9 mouse cellular contexts compared by ENCODE assay signal in genomic region chr11:29636759-29637200, GRCm38 (mm10). TPM values are rescaled to one million over a fixed set of nuclear protein-coding genes. Genes with fewer than 3 reads are reported as not detected.
A peak's percentile ranks its signal among the peaks of the same experiment; 100 is the strongest.
DNase-seq lines count a peak whose midpoint lies in the region; ATAC-seq and TF ChIP-seq lines count a peak whose summit lies in the region.
"Had no signal": no experiment of that assay in that cellular context is flagged by ENCODE, and none has a peak within 500 bp of the region (broad histone marks: within the 10 kb centered on the region; RNA-seq: fewer than 3 reads in every experiment).

No protein-coding gene starts in this region.

- no peaks in the 10 kb centered on the region for H3K79me2 ChIP-seq in myocyte (ENCODE audit: control insufficient read depth, insufficient read depth)

- H3K4me3 ChIP-seq in neural tube, embryonic 11.5 days (ENCODE audit: low read depth, low read length): no peak overlapping the region
- no peak overlapping the region for H3K4me3 ChIP-seq in embryonic facial prominence, embryonic 14.5 days (ENCODE audit: low read depth, low read length)
- no peak overlapping the region for H3K4me3 ChIP-seq in hindbrain, embryonic 15.5 days
- H3K4me3 ChIP-seq in myocyte: no peak overlapping the region
- H3K4me3 ChIP-seq: megakaryocyte, embryonic 14.5 days had no signal

- H3K9me3 ChIP-seq in neural tube, embryonic 11.5 days (ENCODE audit: control insufficient read depth, low read length): no peaks in the 10 kb centered on the region
- no peaks in the 10 kb centered on the region for H3K9me3 ChIP-seq in embryonic facial prominence, embryonic 14.5 days (ENCODE audit: control insufficient read depth, low read length)
- H3K9me3 ChIP-seq in hindbrain, embryonic 15.5 days: no peaks in the 10 kb centered on the region
- H3K9me3 ChIP-seq: megakaryocyte, embryonic 14.5 days had no signal

- no peak; the same call in 1 of the 2 replicates for ATAC-seq in neural tube, embryonic 11.5 days (ENCODE audit: insufficient read depth, low FRiP score, low TSS enrichment)
- ATAC-seq in embryonic facial prominence, embryonic 14.5 days (ENCODE audit: low read depth): peak; percentile 85
- peak; percentile 61; the same call in 1 of the 2 replicates for ATAC-seq in hindbrain, embryonic 15.5 days (ENCODE audit: low FRiP score, low read depth)
- no peak for ATAC-seq in erythroid progenitor cell, adult 5-6 weeks (replicated peaks; ENCODE audit: low FRiP score, poor library complexity, severe bottlenecking)

- no peak overlapping the region for H3ac ChIP-seq in myocyte (ENCODE audit: control insufficient read depth, insufficient read length)

- no peak for TF ChIP-seq POLR2A in myocyte (IDR thresholded peaks at IDR 0.05; ENCODE audit: insufficient read length, low read depth)

- DNase-seq in neural tube, embryonic 11.5 days (ENCODE audit: low spot score): peak; percentile 13
- DNase-seq in neural tube, embryonic 10.5 days (ENCODE audit: extremely low spot score, low spot score): no peak
- DNase-seq in embryonic facial prominence, embryonic 14.5 days (ENCODE audit: low spot score): peak; percentile 90
- DNase-seq in adrenal gland, adult 2 months: no peak
- no peak for DNase-seq in cerebellum, postnatal 36 days

- no peak overlapping the region for H3K27ac ChIP-seq in neural tube, embryonic 11.5 days (ENCODE audit: low read depth, low read length)
- peak overlapping the region; percentile 0; the same call in 1 of the 2 replicates for H3K27ac ChIP-seq in embryonic facial prominence, embryonic 14.5 days (replicated peaks; ENCODE audit: low read depth, low read length)
- H3K27ac ChIP-seq in hindbrain, embryonic 15.5 days (replicated peaks): no peak overlapping the region

- H3K4me2 ChIP-seq in neural tube, embryonic 11.5 days (ENCODE audit: low read depth): no peak overlapping the region
- no peak overlapping the region for H3K4me2 ChIP-seq in embryonic facial prominence, embryonic 14.5 days (ENCODE audit: low read depth, low read length)
- no peak overlapping the region for H3K4me2 ChIP-seq in hindbrain, embryonic 15.5 days
- peak overlapping the region; percentile 61 for H3K4me2 ChIP-seq in myocyte (ENCODE audit: low read depth)

- 48% methylated on average over 6 of the region's 6 CpGs for WGBS in neural tube, embryonic 11.5 days
- 37% methylated on average over 6 of the region's 6 CpGs for WGBS in embryonic facial prominence, embryonic 14.5 days
- WGBS in hindbrain, embryonic 15.5 days: 25% methylated on average over 6 of the region's 6 CpGs

- H3K27me3 ChIP-seq in neural tube, embryonic 11.5 days (ENCODE audit: control insufficient read depth, insufficient read depth, low read length): no peaks in the 10 kb centered on the region
- H3K27me3 ChIP-seq in embryonic facial prominence, embryonic 14.5 days (replicated peaks; ENCODE audit: control insufficient read depth, insufficient read depth, low read length): no peaks in the 10 kb centered on the region
- H3K27me3 ChIP-seq in hindbrain, embryonic 15.5 days: no peaks in the 10 kb centered on the region
- H3K27me3 ChIP-seq in myocyte (ENCODE audit: control insufficient read depth, insufficient read depth, insufficient read length): no peaks in the 10 kb centered on the region

- H3K4me1 ChIP-seq in neural tube, embryonic 11.5 days (ENCODE audit: control insufficient read depth, insufficient read depth, low read length): no peaks in the 10 kb centered on the region
- peaks cover 21% of the 10 kb centered on the region; the same call in 1 of the 2 replicates for H3K4me1 ChIP-seq in embryonic facial prominence, embryonic 14.5 days (ENCODE audit: control insufficient read depth, insufficient read depth, low read length)
- H3K4me1 ChIP-seq in hindbrain, embryonic 15.5 days (replicated peaks): 0 out of 2 replicates have a peak, but pooled peaks cover 5% of the 10 kb centered on the region

- H3K9ac ChIP-seq in neural tube, embryonic 11.5 days (ENCODE audit: low read length): no peak overlapping the region
- no peak overlapping the region for H3K9ac ChIP-seq in embryonic facial prominence, embryonic 14.5 days (ENCODE audit: low read depth, low read length)
- no peak overlapping the region for H3K9ac ChIP-seq in hindbrain, embryonic 15.5 days

- no peaks in the 10 kb centered on the region for H3K36me3 ChIP-seq in neural tube, embryonic 11.5 days (ENCODE audit: control insufficient read depth, insufficient read depth, low read length)
- H3K36me3 ChIP-seq in embryonic facial prominence, embryonic 14.5 days (ENCODE audit: control insufficient read depth, insufficient read depth, low read length): no peaks in the 10 kb centered on the region
- no peaks in the 10 kb centered on the region for H3K36me3 ChIP-seq in hindbrain, embryonic 15.5 days
- no peaks in the 10 kb centered on the region for H3K36me3 ChIP-seq in myocyte (ENCODE audit: control insufficient read depth, insufficient read depth)

TF ChIP-seq in myocyte, 11 proteins besides CTCF, POLR2A, EP300 and RAD21:
- no peak for TF ChIP-seq MAX (IDR thresholded peaks at IDR 0.05; ENCODE audit: low read depth)
- TF ChIP-seq MYOD1 (IDR thresholded peaks at IDR 0.05; ENCODE audit: control insufficient read depth in 1 of 3, insufficient read length in 2 of 3, low read depth in 2 of 3): peak; percentile 56 to 88 (median 87)
- TF ChIP-seq CEBPB (IDR thresholded peaks at IDR 0.05; ENCODE audit: insufficient read depth, poor library complexity, severe bottlenecking): peak; percentile 22; the same call in 1 of the 2 replicates
- TF ChIP-seq SRF (IDR thresholded peaks at IDR 0.05; ENCODE audit: control insufficient read depth, insufficient read length, low read depth): no peak
- peak; percentile 81 for TF ChIP-seq TCF3 (IDR thresholded peaks at IDR 0.05; ENCODE audit: insufficient read length, low read depth)
- no peak for TF ChIP-seq POLR2AphosphoS2 (IDR thresholded peaks at IDR 0.05; ENCODE audit: insufficient read length, low read depth)
- peak; percentile 93 for TF ChIP-seq TCF12 (IDR thresholded peaks at IDR 0.05; ENCODE audit: insufficient read depth, poor library complexity, severe bottlenecking)
- TF ChIP-seq MYOG (IDR thresholded peaks at IDR 0.05; ENCODE audit: control insufficient read depth in 1 of 3, insufficient read depth in 1 of 3, insufficient read length in 2 of 3, low read depth in 2 of 3): peak; percentile 79 to 95 (median 90)
- TF ChIP-seq E2F4 (IDR thresholded peaks at IDR 0.05; ENCODE audit: insufficient read depth): no peak
- no peak for TF ChIP-seq REST (IDR thresholded peaks at IDR 0.05; ENCODE audit: insufficient read depth, insufficient read length)
- no peak for TF ChIP-seq USF1 (IDR thresholded peaks at IDR 0.05; ENCODE audit: low read depth)

RNA-seq across cellular contexts. Expression of gene Rtn4, which starts 56.0 kb away (rescaled TPM):
- polyA plus RNA-seq in neural tube, embryonic 11.5 days (2014; fragmentation: Nextera tagmentation; extraction: Ambion mirVana): 76.8 and 84.7 TPM in 2 replicates
- 86.2 and 93.2 TPM in 2 replicates for polyA plus RNA-seq in embryonic facial prominence, embryonic 14.5 days (2014; fragmentation: Nextera tagmentation; extraction: Ambion mirVana)
- 136 TPM in 2 replicates for polyA plus RNA-seq in hindbrain, embryonic 15.5 days (2015; fragmentation: Nextera tagmentation; extraction: Ambion mirVana)
- polyA plus RNA-seq in myocyte (2012; fragmentation: generic; extraction: Trizol): 309 TPM
- total RNA-seq in adrenal gland, adult 2 months (2021): 100 to 1,000 TPM; 354 to 360 TPM
- 271 and 284 TPM in 2 replicates for polyA plus RNA-seq in adrenal gland, adult 2 months (2012; rRNA removed)
- total RNA-seq in erythroid progenitor cell, adult 5-6 weeks (2015; ENCODE audit: low replicate concordance): 48.3 and 50.7 TPM in 2 replicates
- 46.8 and 64.0 TPM in 2 replicates for total RNA-seq in erythroid progenitor cell, adult 5-6 weeks (2017; ENCODE audit: low replicate concordance)

Comparison
In these comparisons a context has a peak if more than half of its experiments do, and no peak if none do; other contexts are left out.
1. DNase-seq: peak in neural tube, embryonic 11.5 days (single experiment) and embryonic facial prominence, embryonic 14.5 days (single experiment); none in neural tube, embryonic 10.5 days (single experiment), adrenal gland, adult 2 months (single experiment) and cerebellum, postnatal 36 days (0 of 2).
2. ATAC-seq: peak in embryonic facial prominence, embryonic 14.5 days (single experiment) and hindbrain, embryonic 15.5 days (single experiment); none in neural tube, embryonic 11.5 days (single experiment) and erythroid progenitor cell, adult 5-6 weeks (single experiment).